Mouse (Mus musculus): ENCODE results near the gene Zfp512. TPM values are rescaled to one million over a fixed set of nuclear protein-coding genes. Genes with fewer than 3 reads are reported as not detected.
"Not testable (repeated sequence)": the region's sequence is repeated elsewhere in the genome, so short reads cannot be mapped to it uniquely, and the experiment has no call there.

Gene Zfp512
- 113 and 117 TPM in 2 replicates for polyA plus RNA-seq (2015; fragmentation: Nextera tagmentation; extraction: Ambion mirVana)

DNA sequence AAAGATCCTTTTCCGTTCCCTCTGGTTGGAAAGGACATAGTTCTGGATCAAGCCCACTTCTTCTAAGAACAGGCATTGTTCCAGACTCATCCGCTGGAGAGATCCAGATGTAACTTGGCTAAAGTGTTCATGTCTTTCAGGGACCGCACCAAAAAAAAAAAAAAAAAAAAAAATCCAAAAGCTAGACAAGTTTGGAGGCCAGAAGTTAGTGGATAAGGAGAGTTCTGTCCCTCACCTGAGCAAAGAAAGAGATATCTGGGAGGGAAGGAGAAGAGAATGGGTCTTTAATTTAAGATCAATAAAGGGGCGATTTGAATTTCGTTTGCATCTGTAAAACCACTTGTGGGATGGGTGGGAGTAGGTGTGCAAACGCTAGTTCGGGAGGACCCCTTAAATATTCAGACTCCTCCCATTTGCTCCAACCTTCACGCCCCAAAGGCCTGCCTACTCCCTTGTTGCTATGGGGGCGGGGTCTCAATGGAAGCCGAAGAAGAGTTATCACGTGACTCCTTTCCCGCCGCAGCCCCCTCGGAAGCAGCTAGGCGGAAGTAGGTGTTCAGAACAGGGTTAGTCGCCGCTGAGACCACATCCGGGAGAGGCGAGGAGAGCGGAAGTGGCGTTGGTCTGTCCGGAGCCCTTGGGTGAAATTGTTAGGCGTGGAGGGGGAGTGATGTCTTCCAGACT, at the start of gene Zfp512:
Gene Zfp512 (plus strand): TSS at position 554 of the 684 bp plus-strand sequence.
- Histone ChIP-seq H3K4me2 (peak within 1 kb of the TSS; percentile 66), H3K4me3 (peak within 1 kb of the TSS; percentile 61), H3K27me3 (no peaks in the 10 kb centered on the region), H3K9me3 (no peaks in the 10 kb centered on the region), H3K9ac (peak within 1 kb of the TSS; percentile 49), H3K27ac (replicated peaks) (peak within 1 kb of the TSS; percentile 59), H3K4me1 (replicated peaks) (peaks cover 15% of the 10 kb centered on the region), H3K36me3 (no peaks in the 10 kb centered on the region)
- ATAC-seq (ENCODE audit: low FRiP score, low read depth) = peak; percentile 99
- WGBS = 6% methylated on average over 23 of the region's 23 CpGs

- not testable (repeated sequence) for H3K27me3 ChIP-seq; H3K4me2 ChIP-seq; H3K4me1 ChIP-seq (replicated peaks); H3K4me3 ChIP-seq; H3K36me3 ChIP-seq; H3K9ac ChIP-seq; ATAC-seq (ENCODE audit: low FRiP score, low read depth); H3K9me3 ChIP-seq; H3K27ac ChIP-seq (replicated peaks)
- WGBS = 95% methylated on average over 9 of the region's 9 CpGs
Observed at GRCm38 (mm10) chr5:31434727-31435126, 17.5 kb upstream of the Zfp512 start.

- Histone ChIP-seq H3K9me3 (no peaks in the 10 kb centered on the region), H3K27me3 (no peaks in the 10 kb centered on the region), H3K27ac (replicated peaks) (no peak overlapping the region), H3K4me2 (peak overlapping the region; percentile 66; the same call in 1 of the 2 replicates), H3K4me1 (replicated peaks) (peaks cover 15% of the 10 kb centered on the region), H3K4me3 (no peak overlapping the region), H3K36me3 (no peaks in the 10 kb centered on the region), H3K9ac (no peak overlapping the region)
- ATAC-seq (ENCODE audit: low FRiP score, low read depth) = no peak
- WGBS = 87% methylated on average over 2 of the region's 2 CpGs
Observed at GRCm38 (mm10) chr5:31451336-31451735, 895 bp upstream of the Zfp512 start.

- Histone ChIP-seq H3K4me3 (peak overlapping the region; percentile 61), H3K4me2 (peak overlapping the region; percentile 66), H3K4me1 (replicated peaks) (peaks cover 15% of the 10 kb centered on the region), H3K27ac (replicated peaks) (peak overlapping the region; percentile 56), H3K36me3 (no peaks in the 10 kb centered on the region), H3K27me3 (no peaks in the 10 kb centered on the region), H3K9ac (peak overlapping the region; percentile 49), H3K9me3 (no peaks in the 10 kb centered on the region)
- no peak for ATAC-seq (ENCODE audit: low FRiP score, low read depth)
- under 1% methylated on average over 11 of the region's 11 CpGs for WGBS
Observed at GRCm38 (mm10) chr5:31452562-31452878, 289 bp downstream of the Zfp512 start.

DNA sequence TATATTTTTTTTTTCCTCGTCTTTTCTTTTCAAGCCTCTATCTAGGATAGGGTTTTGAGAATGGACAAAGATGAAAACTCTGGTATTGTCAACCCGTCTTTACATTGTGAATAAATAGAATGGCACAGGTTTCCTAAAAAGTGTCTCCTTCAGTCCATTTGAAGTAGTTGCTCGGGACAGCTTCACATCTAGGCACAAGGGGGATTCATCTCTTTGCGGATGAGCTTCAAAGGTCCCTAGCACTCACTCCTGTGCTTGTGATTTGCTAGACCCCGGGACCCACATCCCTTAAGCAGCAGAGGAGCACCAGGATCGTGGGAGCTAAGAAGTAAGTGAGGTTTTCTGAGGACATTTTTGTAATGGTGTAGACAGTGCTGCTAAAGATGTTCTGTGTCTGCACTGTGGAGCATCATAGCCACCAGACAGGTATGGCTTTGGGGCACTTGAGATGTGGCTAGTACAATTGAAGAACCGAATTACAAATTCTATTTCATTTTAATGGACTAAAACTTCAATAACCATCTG, 717 bp downstream of the Zfp512 start:
- Histone ChIP-seq H3K4me2 (peak overlapping the region; percentile 66), H3K27ac (replicated peaks) (no peak overlapping the region), H3K4me3 (peak overlapping the region; percentile 61), H3K9me3 (no peaks in the 10 kb centered on the region), H3K9ac (peak overlapping the region; percentile 49), H3K27me3 (no peaks in the 10 kb centered on the region), H3K36me3 (no peaks in the 10 kb centered on the region), H3K4me1 (replicated peaks) (peaks cover 15% of the 10 kb centered on the region)
- WGBS = 12% methylated on average over 7 of the region's 7 CpGs
- no peak for ATAC-seq (ENCODE audit: low FRiP score, low read depth)

GRCm38 (mm10) chr5:31467798-31468197, 15.6 kb downstream of the Zfp512 start:
- Histone ChIP-seq H3K36me3 (peaks cover 71% of the 10 kb centered on the region), H3K27me3 (no peaks in the 10 kb centered on the region), H3K9me3 (no peaks in the 10 kb centered on the region), H3K4me3 (no peak overlapping the region), H3K27ac (replicated peaks) (no peak overlapping the region), H3K4me2 (no peak overlapping the region), H3K9ac (no peak overlapping the region), H3K4me1 (replicated peaks) (no peaks in the 10 kb centered on the region)
- ATAC-seq (ENCODE audit: low FRiP score, low read depth) = no peak
- WGBS = 96% methylated on average over 3 of the region's 3 CpGs

DNA sequence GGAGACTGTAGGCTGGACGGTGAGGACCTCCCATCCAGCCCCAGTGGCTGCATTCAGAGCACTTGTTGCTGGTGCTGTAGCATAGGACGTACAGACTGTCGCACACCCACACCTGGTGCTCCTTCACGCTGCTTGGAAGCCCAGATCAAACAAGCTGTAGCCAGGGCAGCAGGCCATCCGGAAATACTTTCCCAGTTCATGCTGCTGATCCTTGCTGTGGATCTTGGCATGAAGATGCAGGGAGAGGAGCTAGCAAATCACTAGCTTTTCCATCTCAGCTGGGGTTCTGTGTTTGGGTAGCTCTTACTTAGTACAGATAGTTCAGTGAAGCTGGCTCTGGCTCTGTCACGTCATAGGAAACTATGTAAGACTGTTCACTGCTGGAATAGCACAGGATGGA, 17.5 kb downstream of the Zfp512 start:
- Histone ChIP-seq H3K9ac (no peak overlapping the region), H3K27me3 (no peaks in the 10 kb centered on the region), H3K9me3 (no peaks in the 10 kb centered on the region), H3K4me3 (no peak overlapping the region), H3K4me1 (replicated peaks) (no peaks in the 10 kb centered on the region), H3K36me3 (peaks cover 90% of the 10 kb centered on the region), H3K4me2 (no peak overlapping the region), H3K27ac (replicated peaks) (no peak overlapping the region)
- ATAC-seq (ENCODE audit: low FRiP score, low read depth) = no peak
- 92% methylated on average over 6 of the region's 6 CpGs for WGBS

DNA sequence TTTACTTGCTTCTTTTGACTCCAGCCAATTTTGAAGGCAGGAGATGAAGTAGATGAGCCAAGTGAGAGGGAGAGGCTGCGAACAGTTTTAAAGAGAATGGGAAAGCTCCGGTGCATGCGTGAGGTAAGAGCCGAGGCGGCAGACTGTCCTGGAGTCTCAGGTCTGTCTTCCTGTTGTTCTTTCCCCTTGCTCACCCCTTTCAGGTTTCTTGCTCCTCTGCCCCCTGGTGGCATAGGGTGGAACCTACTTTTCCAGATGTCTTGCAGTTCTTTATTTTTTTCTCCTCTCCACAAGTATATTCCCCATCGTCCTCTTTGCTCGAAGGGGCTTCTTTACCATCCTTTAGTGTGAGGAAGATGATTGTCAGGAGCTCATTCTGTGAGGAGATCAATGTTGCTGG, 18.1 kb downstream of the Zfp512 start:
- WGBS = 79% methylated on average over 7 of the region's 7 CpGs
- no peak overlapping the region for H3K4me3 ChIP-seq
- H3K4me2 ChIP-seq = no peak overlapping the region
- H3K9ac ChIP-seq = no peak overlapping the region
- no peaks in the 10 kb centered on the region for H3K9me3 ChIP-seq
- no peak for ATAC-seq (ENCODE audit: low FRiP score, low read depth)
- no peak overlapping the region for H3K27ac ChIP-seq (replicated peaks)
- H3K27me3 ChIP-seq = no peaks in the 10 kb centered on the region
- H3K36me3 ChIP-seq = peaks cover 95% of the 10 kb centered on the region
- H3K4me1 ChIP-seq (replicated peaks) = no peaks in the 10 kb centered on the region

- H3K27me3 ChIP-seq = no peaks in the 10 kb centered on the region
- no peaks in the 10 kb centered on the region for H3K4me1 ChIP-seq (replicated peaks)
- H3K9me3 ChIP-seq = no peaks in the 10 kb centered on the region
- peaks cover 71% of the 10 kb centered on the region for H3K36me3 ChIP-seq
- H3K4me2 ChIP-seq = no peak overlapping the region
- H3K27ac ChIP-seq (replicated peaks) = no peak overlapping the region
- ATAC-seq (ENCODE audit: low FRiP score, low read depth) = no peak
- H3K4me3 ChIP-seq = no peak overlapping the region
- no peak overlapping the region for H3K9ac ChIP-seq
- WGBS = 93% methylated on average over 4 of the region's 4 CpGs
Observed at GRCm38 (mm10) chr5:31480536-31480935, 28.3 kb downstream of the Zfp512 start.

GRCm38 (mm10) chr5:31485440-31485839, 33.2 kb downstream of the Zfp512 start, which contains the start of gene 4930548H24Rik:
4930548H24Rik (plus strand) TSS chr5:31485740.
- WGBS = 97% methylated on average over 3 of the region's 3 CpGs
- ATAC-seq (ENCODE audit: low FRiP score, low read depth) = no peak
- Histone ChIP-seq H3K9ac (no peak within 1 kb of the TSS), H3K27me3 (no peaks in the 10 kb centered on the region), H3K4me1 (replicated peaks) (no peaks in the 10 kb centered on the region), H3K9me3 (no peaks in the 10 kb centered on the region), H3K36me3 (peaks cover 23% of the 10 kb centered on the region), H3K4me3 (no peak within 1 kb of the TSS), H3K27ac (replicated peaks) (no peak within 1 kb of the TSS), H3K4me2 (no peak within 1 kb of the TSS)

- WGBS = 91% methylated on average over 3 of the region's 3 CpGs
Observed at GRCm38 (mm10) chr5:31487889-31488288, 35.7 kb downstream of the Zfp512 start.

DNA sequence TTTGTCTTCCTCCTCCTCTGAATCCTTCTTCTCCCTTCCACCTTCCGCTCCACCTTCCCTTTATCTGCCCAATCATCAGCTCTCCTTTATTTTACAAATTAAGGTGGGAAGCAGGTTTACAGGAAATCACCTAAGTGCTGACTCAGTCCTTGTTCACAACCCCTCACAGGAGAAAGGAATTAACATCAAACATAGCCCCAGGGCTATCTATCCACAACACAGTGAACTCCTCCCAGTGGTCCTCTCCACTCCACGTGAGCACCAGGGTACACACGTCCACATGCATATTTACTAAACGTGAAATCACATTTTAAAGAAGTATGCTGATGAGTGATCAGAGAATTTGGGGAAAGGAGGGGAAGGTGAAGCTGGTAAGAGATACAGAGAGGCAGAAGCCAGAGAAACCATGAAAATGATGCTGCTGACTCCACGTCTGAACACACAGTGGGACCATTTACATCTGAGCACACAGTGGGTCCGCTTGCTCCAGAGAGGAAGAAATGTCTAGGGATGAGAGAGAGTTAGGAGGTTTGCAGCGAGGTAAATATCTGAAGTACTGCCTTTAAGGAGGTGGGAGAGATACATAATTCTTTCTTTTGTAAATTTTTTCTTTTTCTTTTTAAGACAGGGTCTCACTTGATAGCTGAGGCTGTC, 37.0 kb downstream of the Zfp512 start:
- WGBS = 74% methylated on average over 7 of the region's 7 CpGs
- peaks cover 3% of the 10 kb centered on the region; the same call in 1 of the 2 replicates for H3K4me1 ChIP-seq (replicated peaks)
- H3K27ac ChIP-seq (replicated peaks) = no peak overlapping the region
- no peaks in the 10 kb centered on the region for H3K36me3 ChIP-seq
- ATAC-seq (ENCODE audit: low FRiP score, low read depth) = no peak
- H3K9me3 ChIP-seq = no peaks in the 10 kb centered on the region
- H3K4me2 ChIP-seq = no peak overlapping the region
- no peak overlapping the region for H3K9ac ChIP-seq
- H3K27me3 ChIP-seq = no peaks in the 10 kb centered on the region
- no peak overlapping the region for H3K4me3 ChIP-seq

More at GRCm38 (mm10) chr5:31487889-31488288, 35.7 kb downstream of the Zfp512 start:
- Histone ChIP-seq H3K4me3 (no peak overlapping the region), H3K9ac (no peak overlapping the region), H3K4me1 (replicated peaks) (no peaks in the 10 kb centered on the region), H3K27ac (replicated peaks) (no peak overlapping the region), H3K4me2 (no peak overlapping the region), H3K36me3 (0 out of 2 replicates have a peak, but pooled peaks cover 4% of the 10 kb centered on the region), H3K9me3 (no peaks in the 10 kb centered on the region), H3K27me3 (no peaks in the 10 kb centered on the region)
- ATAC-seq (ENCODE audit: low FRiP score, low read depth) = no peak

All from hindbrain, embryonic 15.5 days (tissue).